Comparison of ENCODE assay signal across 20 mouse cellular contexts in genomic region chr1:55123561-55123960, GRCm38 (mm10). TPM values are rescaled to one million over a fixed set of nuclear protein-coding genes. Genes with fewer than 3 reads are reported as not detected.
DNase-seq lines count a peak whose midpoint lies in the region; ATAC-seq and TF ChIP-seq lines count a peak whose summit lies in the region.
"Had no signal": no experiment of that assay in that cellular context is flagged by ENCODE, and none has a peak within 500 bp of the region (broad histone marks: within the 10 kb centered on the region; RNA-seq: fewer than 3 reads in every experiment).

No protein-coding gene starts in this region.

- no peak overlapping the region for H3K9ac ChIP-seq in hindbrain, postnatal 0 days (replicated peaks; ENCODE audit: low read length)
- H3K9ac ChIP-seq: embryonic facial prominence, embryonic 13.5 days; embryonic facial prominence, embryonic 15.5 days; forebrain, embryonic 12.5 days had no signal

- peak; percentile 71 for DNase-seq in adrenal gland, adult 2 months
- no peak for DNase-seq in adrenal gland, postnatal 25 days
- DNase-seq in adrenal gland, postnatal 10 days: peak; percentile 41
- peak; percentile 60 for DNase-seq in adrenal gland, postnatal 14 days
- DNase-seq in hindbrain, postnatal 0 days (ENCODE audit: low spot score): no peak
- no peak for DNase-seq in frontal cortex, postnatal 25 days (ENCODE audit: low spot score in 2 of 2)
- DNase-seq: cerebellum, adult 11 months; cerebellum, adult 18-20 months; cerebellum, adult 8-10 months; cerebellum, adult 9-11 months; cerebellum, postnatal 14 days; cerebellum, postnatal 36 days; embryo, embryonic 11 days had no signal

- no peak overlapping the region for H3K27ac ChIP-seq in hindbrain, postnatal 0 days
- H3K27ac ChIP-seq: embryonic facial prominence, embryonic 13.5 days; embryonic facial prominence, embryonic 15.5 days; forebrain, embryonic 10.5 days; forebrain, embryonic 12.5 days had no signal

- no peak overlapping the region for H3K4me2 ChIP-seq in hindbrain, postnatal 0 days (ENCODE audit: low read depth, low read length)
- H3K4me2 ChIP-seq: embryonic facial prominence, embryonic 13.5 days; embryonic facial prominence, embryonic 15.5 days; forebrain, embryonic 12.5 days had no signal

- no peak overlapping the region for H3K4me3 ChIP-seq in hindbrain, postnatal 0 days (ENCODE audit: low read length)
- H3K4me3 ChIP-seq: embryonic facial prominence, embryonic 13.5 days; embryonic facial prominence, embryonic 15.5 days; erythroblast, embryonic 14.5 days; forebrain, embryonic 10.5 days; forebrain, embryonic 12.5 days had no signal

- WGBS in hindbrain, postnatal 0 days: 96% methylated on average over 2 of the region's 2 CpGs

- TF ChIP-seq CTCF in hindbrain, postnatal 0 days (IDR thresholded peaks at IDR 0.05; ENCODE audit: low read depth): no peak

- no peaks in the 10 kb centered on the region for H3K9me3 ChIP-seq in hindbrain, postnatal 0 days (ENCODE audit: low read length)
- H3K9me3 ChIP-seq: embryonic facial prominence, embryonic 13.5 days; embryonic facial prominence, embryonic 15.5 days; forebrain, embryonic 12.5 days had no signal

- no peaks in the 10 kb centered on the region for H3K4me1 ChIP-seq in hindbrain, postnatal 0 days (ENCODE audit: insufficient read depth, low read length)
- H3K4me1 ChIP-seq: embryonic facial prominence, embryonic 13.5 days; embryonic facial prominence, embryonic 15.5 days; forebrain, embryonic 10.5 days; forebrain, embryonic 12.5 days had no signal

- no peaks in the 10 kb centered on the region for H3K27me3 ChIP-seq in hindbrain, postnatal 0 days (ENCODE audit: insufficient read depth, low read length)
- H3K27me3 ChIP-seq: embryonic facial prominence, embryonic 13.5 days; embryonic facial prominence, embryonic 15.5 days; forebrain, embryonic 12.5 days had no signal

- H3K36me3 ChIP-seq in hindbrain, postnatal 0 days (ENCODE audit: insufficient read depth, low read length): no peaks in the 10 kb centered on the region
- H3K36me3 ChIP-seq: embryonic facial prominence, embryonic 13.5 days; embryonic facial prominence, embryonic 15.5 days; forebrain, embryonic 10.5 days; forebrain, embryonic 12.5 days had no signal

- ATAC-seq in hindbrain, postnatal 0 days: no peak
- ATAC-seq: forebrain, embryonic 14.5 days; forebrain, embryonic 16.5 days had no signal

RNA-seq across cellular contexts. Expression of gene Mob4, which starts 7.5 kb away (rescaled TPM):
- 100 to 1,000 TPM; 136 to 390 TPM for total RNA-seq in adrenal gland, adult 2 months (2021)
- 14.5 and 24.4 TPM in 2 replicates for polyA plus RNA-seq in adrenal gland, adult 2 months (2012; rRNA removed)
- total RNA-seq in adrenal gland, postnatal 25 days (2021): 227 and 289 TPM in 2 replicates
- total RNA-seq in adrenal gland, postnatal 10 days (2021): 100 to 1,000 TPM; 132 to 252 TPM
- 294 and 307 TPM in 2 replicates for total RNA-seq in adrenal gland, postnatal 14 days (2021)
- total RNA-seq in hindbrain, postnatal 0 days (2014; rRNA removed): 53.6 and 62.9 TPM in 2 replicates
- polyA plus RNA-seq in hindbrain, postnatal 0 days (2015; fragmentation: Nextera tagmentation; extraction: Ambion mirVana): 141 and 146 TPM in 2 replicates

RNA-seq across cellular contexts. Expression of gene Hspd1, which starts 35.5 kb away (rescaled TPM):
- 1,000 to 10,000 TPM; 1,172 to 1,353 TPM for total RNA-seq in adrenal gland, adult 2 months (2021)
- 38.9 and 40.1 TPM in 2 replicates for polyA plus RNA-seq in adrenal gland, adult 2 months (2012; rRNA removed)
- total RNA-seq in adrenal gland, postnatal 25 days (2021): 1,323 and 1,476 TPM in 2 replicates
- 100 to 1,000 TPM; 724 to 915 TPM for total RNA-seq in adrenal gland, postnatal 10 days (2021)
- total RNA-seq in adrenal gland, postnatal 14 days (2021): 1,112 and 1,123 TPM in 2 replicates
- 61.6 and 71.8 TPM in 2 replicates for total RNA-seq in hindbrain, postnatal 0 days (2014; rRNA removed)
- polyA plus RNA-seq in hindbrain, postnatal 0 days (2015; fragmentation: Nextera tagmentation; extraction: Ambion mirVana): 248 and 253 TPM in 2 replicates

RNA-seq across cellular contexts. Expression of gene Hspe1, which starts 35.6 kb away (rescaled TPM):
- 100 to 1,000 TPM; 618 to 826 TPM for total RNA-seq in adrenal gland, adult 2 months (2021)
- 64.2 and 81.1 TPM in 2 replicates for polyA plus RNA-seq in adrenal gland, adult 2 months (2012; rRNA removed)
- 656 and 863 TPM in 2 replicates for total RNA-seq in adrenal gland, postnatal 25 days (2021)
- 100 to 1,000 TPM; 366 to 527 TPM for total RNA-seq in adrenal gland, postnatal 10 days (2021)
- 556 and 584 TPM in 2 replicates for total RNA-seq in adrenal gland, postnatal 14 days (2021)
- total RNA-seq in hindbrain, postnatal 0 days (2014; rRNA removed): 64.3 and 65.2 TPM in 2 replicates
- 284 and 309 TPM in 2 replicates for polyA plus RNA-seq in hindbrain, postnatal 0 days (2015; fragmentation: Nextera tagmentation; extraction: Ambion mirVana)

Comparison
In these comparisons a context has a peak if more than half of its experiments do, and no peak if none do; other contexts are left out.
1. DNase-seq: peak in adrenal gland, adult 2 months (single experiment), adrenal gland, postnatal 10 days (single experiment) and adrenal gland, postnatal 14 days (single experiment); none in adrenal gland, postnatal 25 days (single experiment), hindbrain, postnatal 0 days (single experiment) and frontal cortex, postnatal 25 days (0 of 2).